Mouse (Mus musculus) kidney, postnatal 36 days (tissue): ENCODE data around the gene Gjb3.

Source experiments
- DNase-seq, 2 experiments: peaks; one replicate each; pipeline ENCODE4 v3.0.0; 2021 to 2022; ENCODE audit warnings: mixed read lengths in 2 of 2

Gene Gjb3

GRCm38 (mm10) chr4:127334870-127335504, 4.3 kb upstream of the Gjb3 start:
- no peak for DNase-seq

GRCm38 (mm10) chr4:127331171-127331570, 527 bp upstream of the Gjb3 start:
- DNase-seq, result no peak

DNA sequence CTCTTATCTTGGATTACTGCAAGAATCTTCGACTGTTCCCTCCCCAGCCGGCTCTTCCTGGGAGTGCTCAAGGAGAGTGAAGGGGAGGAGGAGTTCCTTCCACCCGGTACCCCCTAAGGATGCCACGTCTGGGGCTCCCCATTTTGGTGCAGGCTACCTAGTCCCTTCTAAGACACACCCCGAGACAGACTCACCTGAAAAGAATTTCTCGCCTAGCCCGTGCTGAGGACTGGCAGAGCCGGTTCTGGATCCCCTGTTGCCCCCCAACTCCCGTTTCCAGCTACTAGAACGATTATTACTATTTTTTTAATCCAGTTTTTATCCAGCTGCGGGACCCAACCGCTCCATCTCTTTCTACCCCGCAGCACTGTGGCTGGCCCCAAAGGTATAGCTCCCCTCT, 893 bp downstream of the Gjb3 start:
- no peak for DNase-seq

- no peak for DNase-seq
Observed at GRCm38 (mm10) chr4:127329046-127329445, 1.6 kb downstream of the Gjb3 start.

DNA sequence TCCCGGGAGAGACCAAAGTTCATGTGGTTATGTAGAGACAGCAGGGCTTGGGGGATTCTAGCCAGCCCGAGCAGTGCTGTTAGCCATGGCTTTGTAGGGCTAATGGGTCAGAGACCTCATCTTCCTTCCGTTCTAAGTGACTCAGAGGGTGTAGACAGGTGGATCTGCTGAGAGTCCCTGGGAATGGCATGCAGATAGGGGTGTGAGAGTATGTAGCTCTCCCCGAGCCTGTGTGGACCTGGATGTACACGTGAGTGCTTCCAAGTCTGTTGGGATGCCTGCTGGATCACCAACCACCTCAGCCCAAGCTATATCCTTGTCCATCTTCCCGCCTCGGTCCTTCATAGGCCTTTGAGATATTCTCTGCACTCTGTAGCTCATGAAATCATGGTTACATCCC, 2.3 kb downstream of the Gjb3 start:
- no peak for DNase-seq

DNA sequence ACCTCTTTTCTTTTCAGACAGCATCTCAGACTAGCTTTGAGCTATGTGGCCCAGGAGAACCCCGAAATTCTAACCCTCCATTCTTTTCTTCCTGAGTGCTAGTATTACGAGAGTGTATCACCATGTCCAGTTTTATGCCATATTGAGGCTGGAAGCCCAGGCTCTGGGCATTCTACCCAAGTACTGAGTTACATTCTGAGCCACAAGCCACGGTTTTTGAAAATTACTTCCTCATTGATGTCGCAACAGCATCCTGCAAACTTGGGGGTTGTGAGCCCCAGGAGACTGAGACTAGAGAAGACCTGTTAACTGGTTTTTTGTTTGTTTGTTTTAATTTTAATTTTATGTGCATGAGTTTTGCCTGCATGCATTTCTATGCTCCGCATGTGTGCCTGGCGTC, 2.9 kb downstream of the Gjb3 start:
- DNase-seq, result no peak

GRCm38 (mm10) chr4:127327258-127327657, 3.4 kb downstream of the Gjb3 start:
- DNase-seq, result no peak

GRCm38 (mm10) chr4:127325276-127325675, 5.4 kb downstream of the Gjb3 start:
- DNase-seq, result peak; percentile 25 to 56

- DNase-seq, result peak; percentile 58 to 90
Observed at GRCm38 (mm10) chr4:127324759-127325158, 5.9 kb downstream of the Gjb3 start.

GRCm38 (mm10) chr4:127324296-127324695, 6.3 kb downstream of the Gjb3 start:
- peak; percentile 62 to 83 for DNase-seq

- DNase-seq, result peak; percentile 29
Observed at GRCm38 (mm10) chr4:127323651-127324050, 7.0 kb downstream of the Gjb3 start.

DNA sequence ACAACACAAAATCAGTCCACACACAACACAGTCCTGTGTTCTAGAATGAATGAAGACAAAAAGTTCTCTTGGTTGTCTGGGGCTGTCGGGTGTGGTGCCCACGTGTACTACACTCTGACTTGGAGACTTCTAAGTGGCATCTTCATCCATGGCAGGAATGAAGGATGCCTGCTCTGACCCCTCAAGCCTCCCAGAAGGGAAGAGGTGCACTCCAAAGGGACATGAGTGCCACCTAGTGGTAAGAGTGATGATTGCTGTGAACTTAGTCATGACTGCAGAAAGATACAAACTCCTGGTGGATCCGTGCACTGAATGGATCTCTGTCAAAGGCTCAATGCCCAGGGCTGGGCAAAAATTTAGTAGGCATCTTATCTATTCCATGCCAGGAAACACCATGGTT, 11.0 kb downstream of the Gjb3 start:
- DNase-seq, result peak; percentile 65 to 84

- peak; percentile 19 to 37 for DNase-seq
Observed at GRCm38 (mm10) chr4:127317143-127317542, 13.5 kb downstream of the Gjb3 start.

GRCm38 (mm10) chr4:127315753-127316152, 14.9 kb downstream of the Gjb3 start:
- no peak for DNase-seq

GRCm38 (mm10) chr4:127314585-127314984, 16.1 kb downstream of the Gjb3 start:
- DNase-seq, result no peak

- DNase-seq, result peak; percentile 79 to 91
Observed at GRCm38 (mm10) chr4:127313861-127314260, 16.8 kb downstream of the Gjb3 start, which contains the start of gene Gja4. Gene Gja4, minus strand, starts transcription at chr4:127314039.

GRCm38 (mm10) chr4:127312349-127312748, 18.3 kb downstream of the Gjb3 start:
- no peak for DNase-seq

GRCm38 (mm10) chr4:127311561-127311960, 19.1 kb downstream of the Gjb3 start:
- DNase-seq, result no peak

DNA sequence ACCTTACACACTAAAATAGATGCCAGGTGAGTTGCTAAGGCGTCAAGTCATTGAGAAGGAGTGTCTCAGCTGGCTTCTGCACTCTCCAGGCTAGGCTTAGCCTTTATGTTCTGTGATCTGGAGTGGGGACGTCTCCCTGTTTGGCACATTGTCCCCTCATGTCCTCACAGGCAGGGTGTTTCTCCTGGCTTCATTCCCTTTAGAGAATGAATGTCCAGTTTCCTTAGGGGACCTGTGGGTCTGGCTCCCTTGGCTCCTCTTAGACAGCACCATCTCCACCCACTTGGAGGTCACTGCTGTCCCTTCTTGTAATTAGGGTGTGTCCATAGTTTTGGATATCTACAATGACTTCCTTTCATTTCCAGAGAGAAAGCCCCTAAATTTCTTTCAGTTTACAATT, 23.7 kb downstream of the Gjb3 start:
- no peak for DNase-seq

DNA sequence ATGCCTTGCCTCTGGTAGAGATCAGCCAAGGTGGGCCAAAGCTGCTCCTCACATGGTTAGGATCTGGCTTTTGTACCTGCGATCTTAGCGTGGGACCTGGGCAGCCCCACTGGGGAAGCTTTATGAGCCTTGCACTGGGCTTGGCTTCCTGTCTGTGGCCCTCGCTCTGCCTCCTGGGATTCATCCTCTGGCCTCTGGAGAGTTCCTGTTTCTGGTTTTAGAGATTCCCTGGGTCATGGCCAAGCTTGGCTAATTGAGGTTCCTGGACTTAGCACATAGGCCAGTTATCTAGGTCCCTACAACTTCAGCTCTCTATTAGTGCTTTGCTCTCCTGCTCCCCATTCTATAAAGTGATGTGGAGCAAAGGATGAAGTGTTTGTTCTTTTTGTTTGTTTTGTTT, 26.8 kb downstream of the Gjb3 start:
- DNase-seq, result peak; percentile 57 to 63

DNA sequence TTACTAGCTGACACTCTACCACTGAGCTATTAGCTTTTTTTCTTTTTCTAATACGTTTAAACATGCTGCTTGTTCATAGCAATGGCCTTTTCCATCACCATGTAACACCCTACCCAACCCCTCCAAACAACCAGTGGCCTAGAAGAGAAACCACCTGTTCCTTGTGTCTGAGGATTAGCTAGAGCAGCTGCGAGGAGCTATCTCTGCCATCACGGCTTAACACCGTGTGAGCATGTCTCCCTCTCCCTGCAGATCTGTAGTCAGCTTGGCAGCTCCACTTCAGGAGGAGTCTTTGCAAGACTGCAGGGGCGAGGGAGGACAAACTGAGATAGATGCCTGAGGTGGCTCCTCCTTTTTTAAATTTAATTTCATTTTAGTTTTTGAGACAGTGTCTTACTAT, 30.1 kb downstream of the Gjb3 start:
- no peak for DNase-seq

DNA sequence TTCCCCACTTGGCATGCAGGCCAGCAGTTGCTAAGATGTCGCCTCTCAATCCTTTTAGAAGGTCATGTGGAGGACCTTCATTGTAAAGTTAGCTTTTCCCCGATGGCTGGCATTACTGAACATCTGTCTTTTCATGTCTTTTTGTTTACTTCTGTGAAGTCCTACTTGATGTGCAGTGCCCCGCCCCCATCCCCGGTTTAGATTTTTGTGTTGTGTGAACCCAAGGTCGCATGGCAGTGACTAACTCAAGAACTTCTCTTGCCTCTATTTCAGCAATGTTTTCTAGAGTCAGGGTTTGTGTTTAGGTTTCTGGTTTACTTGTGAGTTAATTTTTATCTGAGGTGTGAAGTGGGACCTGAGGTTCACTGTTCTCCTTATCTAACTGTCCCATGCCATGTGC, 38.0 kb downstream of the Gjb3 start:
- no peak for DNase-seq

DNA sequence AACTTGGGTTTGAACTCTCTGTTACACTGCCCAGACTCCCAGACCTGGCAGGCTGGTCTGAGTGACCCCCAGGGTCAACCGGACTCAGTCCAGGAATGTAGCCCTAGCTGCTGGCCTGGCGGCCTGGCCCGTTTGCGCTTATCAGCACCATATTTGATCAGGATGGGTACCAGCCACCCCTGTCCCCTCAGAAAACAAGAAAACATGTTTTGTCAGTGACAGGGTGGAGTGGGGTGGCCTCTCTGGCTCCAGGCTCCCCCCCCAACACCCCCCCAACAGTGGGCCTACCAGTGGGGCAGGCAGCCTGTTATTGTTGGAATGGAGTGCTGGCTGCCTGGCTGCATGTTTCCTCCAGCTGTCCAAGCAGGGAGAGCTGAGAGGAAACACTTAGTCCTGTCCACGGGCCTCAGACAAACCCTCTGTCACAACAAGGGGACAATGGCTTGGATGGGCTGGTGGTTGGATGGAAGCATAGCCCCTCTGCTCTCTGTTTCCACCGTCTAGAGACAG, 41.5 kb downstream of the Gjb3 start:
- peak; percentile 35 to 51 for DNase-seq

DNA sequence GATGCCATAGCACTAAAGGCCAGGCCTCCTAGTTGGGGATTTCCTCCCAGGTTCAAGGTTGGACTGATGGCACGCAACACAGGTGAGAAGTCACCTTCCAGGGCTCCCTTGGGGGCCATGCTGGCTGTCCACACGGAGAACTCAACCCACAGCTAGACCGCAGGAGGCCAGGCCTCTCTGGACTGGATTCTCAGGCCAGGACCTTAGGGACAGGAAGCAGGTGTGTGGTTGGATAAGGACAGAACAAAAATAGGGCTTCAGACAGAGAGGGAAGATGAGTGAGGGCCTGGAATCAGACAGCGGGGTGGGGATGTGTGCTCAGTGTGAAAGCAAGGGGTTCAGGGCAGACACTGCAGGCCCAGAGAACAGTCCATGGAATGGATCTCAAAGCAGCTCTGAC, 43.7 kb downstream of the Gjb3 start:
- no peak for DNase-seq

GRCm38 (mm10) chr4:127279241-127279640, 51.4 kb downstream of the Gjb3 start:
- DNase-seq, result no peak
